Comparison of ENCODE assay signal across 30 mouse cellular contexts in genomic region chr17:7337381-7337780, GRCm38 (mm10). TPM values are rescaled to one million over a fixed set of nuclear protein-coding genes. Genes with fewer than 3 reads are reported as not detected.
DNase-seq lines count a peak whose midpoint lies in the region; ATAC-seq and TF ChIP-seq lines count a peak whose summit lies in the region.
"Not testable (repeated sequence)": the region's sequence is repeated elsewhere in the genome, so short reads cannot be mapped to it uniquely, and the experiment has no call there.
"Had no signal": no experiment of that assay in that cellular context is flagged by ENCODE, and none has a peak within 500 bp of the region (broad histone marks: within the 10 kb centered on the region; RNA-seq: fewer than 3 reads in every experiment).

No protein-coding gene starts in this region.

- not testable (repeated sequence) for H3K27me3 ChIP-seq in embryonic facial prominence, embryonic 12.5 days; heart, embryonic 10.5 days (ENCODE audit: insufficient read depth, poor library complexity, severe bottlenecking); hindbrain, embryonic 12.5 days; kidney, embryonic 16.5 days (ENCODE audit: insufficient read depth, low read length); lung, embryonic 16.5 days (ENCODE audit: control insufficient read depth, insufficient read depth, low read depth, low read length); midbrain, postnatal 0 days (ENCODE audit: insufficient read depth, low read length)

- not testable (repeated sequence) for H3K9me3 ChIP-seq in embryonic facial prominence, embryonic 12.5 days; heart, embryonic 10.5 days; hindbrain, embryonic 12.5 days (replicated peaks); kidney, embryonic 16.5 days (ENCODE audit: low read length); lung, embryonic 16.5 days (ENCODE audit: control insufficient read depth, low read length); midbrain, postnatal 0 days (ENCODE audit: low read length)

- H3K4me3 ChIP-seq in embryonic facial prominence, embryonic 12.5 days; heart, embryonic 10.5 days; hindbrain, embryonic 12.5 days; kidney, embryonic 16.5 days (ENCODE audit: low read length); lung, embryonic 16.5 days (ENCODE audit: low read length); midbrain, postnatal 0 days (ENCODE audit: low read depth, low read length): not testable (repeated sequence)

- not testable (repeated sequence) for TF ChIP-seq CTCF in midbrain, postnatal 0 days (IDR thresholded peaks at IDR 0.05)

- ATAC-seq in embryonic facial prominence, embryonic 12.5 days (ENCODE audit: insufficient number of reproducible peaks, insufficient read depth, low FRiP score, low TSS enrichment), result 0 out of 2 replicates have a peak, but pooled peaks have one; percentile 22
- 0 out of 2 replicates have a peak, but pooled peaks have one; percentile 22 for ATAC-seq in hindbrain, embryonic 12.5 days (ENCODE audit: low FRiP score)
- ATAC-seq in kidney, embryonic 16.5 days (ENCODE audit: low FRiP score, low TSS enrichment), result peak; percentile 63
- peak; percentile 45; the same call in 1 of the 2 replicates for ATAC-seq in lung, embryonic 16.5 days (ENCODE audit: low read depth)
- peak; percentile 66; the same call in 1 of the 2 replicates for ATAC-seq in midbrain, postnatal 0 days (ENCODE audit: low FRiP score)

- peak; percentile 33 for DNase-seq in heart, embryonic 10.5 days (ENCODE audit: low spot score)
- not testable (repeated sequence) for DNase-seq in midbrain, postnatal 0 days (ENCODE audit: low spot score)

- not testable (repeated sequence) for H3K9ac ChIP-seq in embryonic facial prominence, embryonic 12.5 days; hindbrain, embryonic 12.5 days; kidney, embryonic 16.5 days (replicated peaks; ENCODE audit: low read length); lung, embryonic 16.5 days (ENCODE audit: low read length); midbrain, postnatal 0 days (replicated peaks; ENCODE audit: low read length, poor library complexity, severe bottlenecking)

- not testable (repeated sequence) for H3K4me1 ChIP-seq in embryonic facial prominence, embryonic 12.5 days; heart, embryonic 10.5 days; hindbrain, embryonic 12.5 days; kidney, embryonic 16.5 days (ENCODE audit: insufficient read depth, low read length); lung, embryonic 16.5 days (replicated peaks; ENCODE audit: control insufficient read depth, insufficient read depth, low read length); midbrain, postnatal 0 days (ENCODE audit: insufficient read depth, low read length)

- H3K36me3 ChIP-seq in embryonic facial prominence, embryonic 12.5 days; heart, embryonic 10.5 days; hindbrain, embryonic 12.5 days; kidney, embryonic 16.5 days (ENCODE audit: insufficient read depth, low read length); lung, embryonic 16.5 days (ENCODE audit: control insufficient read depth, insufficient read depth, low read length); midbrain, postnatal 0 days (ENCODE audit: insufficient read depth, low read length): not testable (repeated sequence)

- H3K4me2 ChIP-seq in embryonic facial prominence, embryonic 12.5 days (replicated peaks); hindbrain, embryonic 12.5 days (replicated peaks); kidney, embryonic 16.5 days (replicated peaks; ENCODE audit: low read depth, low read length); lung, embryonic 16.5 days (ENCODE audit: low read depth, low read length); midbrain, postnatal 0 days (ENCODE audit: low read depth, low read length, poor library complexity, severe bottlenecking): not testable (repeated sequence)

- not testable (repeated sequence) for H3K27ac ChIP-seq in embryonic facial prominence, embryonic 12.5 days; heart, embryonic 10.5 days; hindbrain, embryonic 12.5 days; kidney, embryonic 16.5 days (ENCODE audit: low read length); lung, embryonic 16.5 days (ENCODE audit: low read length); midbrain, postnatal 0 days (ENCODE audit: low read depth, low read length)

- WGBS in embryonic facial prominence, embryonic 12.5 days, result 67% methylated on average over 9 of the region's 9 CpGs
- 63% methylated on average over 8 of the region's 9 CpGs for WGBS in heart, embryonic 10.5 days
- 88% methylated on average over 7 of the region's 9 CpGs for WGBS in hindbrain, embryonic 12.5 days
- WGBS in kidney, embryonic 16.5 days, result 71% methylated on average over 7 of the region's 9 CpGs
- 43% methylated on average over 7 of the region's 9 CpGs for WGBS in lung, embryonic 16.5 days
- 70% methylated on average over 7 of the region's 9 CpGs for WGBS in midbrain, postnatal 0 days

RNA-seq across cellular contexts. Expression of gene Tcp10a, which starts 12.9 kb away (rescaled TPM):
- polyA plus RNA-seq in embryonic facial prominence, embryonic 12.5 days (2016; fragmentation: Nextera tagmentation; extraction: Ambion mirVana), result not detected in 2 replicates
- 0.06 and 0.12 TPM in 2 replicates for polyA plus RNA-seq in heart, embryonic 10.5 days (2016; fragmentation: Nextera tagmentation; extraction: Ambion mirVana)
- polyA plus RNA-seq in hindbrain, embryonic 12.5 days (2016; fragmentation: Nextera tagmentation; extraction: Ambion mirVana), result not detected in 2 replicates
- not detected in 2 replicates for polyA plus RNA-seq in kidney, embryonic 16.5 days (2015; fragmentation: Nextera tagmentation; extraction: Ambion mirVana)
- not detected in 2 replicates for polyA plus RNA-seq in lung, embryonic 16.5 days (2015; fragmentation: Nextera tagmentation; extraction: Ambion mirVana)
- total RNA-seq in midbrain, postnatal 0 days (2014; rRNA removed), result not detected in 2 replicates
- 0.11 TPM in 1 of 2 replicates, not detected in the other for polyA plus RNA-seq in midbrain, postnatal 0 days (2015; fragmentation: Nextera tagmentation; extraction: Ambion mirVana)
- total RNA-seq: gastrocnemius, adult 18-20 months; gastrocnemius, postnatal 10 days; gastrocnemius, postnatal 36 days; granulocyte monocyte progenitor cell, adult 5-6 weeks; heart, adult 2 months; heart, postnatal 14 days; heart, postnatal 4 days had no signal
- polyA plus RNA-seq: activated CD4-positive, CD25-positive, alpha-beta regulatory T cell, adult 4 months; brain, embryonic 14.5 days; C2C12; CD4-positive, CD25-positive, alpha-beta regulatory T cell, adult 4 months; embryonic facial prominence, embryonic 11.5 days; erythroblast, embryonic 14.5 days; forebrain, embryonic 12.5 days; forebrain, embryonic 15.5 days; heart, embryonic 16.5 days; hindbrain, embryonic 11.5 days; inflammation-experienced regulatory T-cells, adult 6 months; intestine, embryonic 16.5 days had no signal

RNA-seq across cellular contexts. Expression of gene Ttll2, which starts 15.1 kb away (rescaled TPM):
- not detected in 2 replicates for polyA plus RNA-seq in embryonic facial prominence, embryonic 12.5 days (2016; fragmentation: Nextera tagmentation; extraction: Ambion mirVana)
- not detected in 2 replicates for polyA plus RNA-seq in heart, embryonic 10.5 days (2016; fragmentation: Nextera tagmentation; extraction: Ambion mirVana)
- not detected in 2 replicates for polyA plus RNA-seq in hindbrain, embryonic 12.5 days (2016; fragmentation: Nextera tagmentation; extraction: Ambion mirVana)
- polyA plus RNA-seq in kidney, embryonic 16.5 days (2015; fragmentation: Nextera tagmentation; extraction: Ambion mirVana), result not detected in 2 replicates
- not detected in 2 replicates for polyA plus RNA-seq in lung, embryonic 16.5 days (2015; fragmentation: Nextera tagmentation; extraction: Ambion mirVana)
- total RNA-seq in midbrain, postnatal 0 days (2014; rRNA removed), result not detected in 2 replicates
- not detected in 2 replicates for polyA plus RNA-seq in midbrain, postnatal 0 days (2015; fragmentation: Nextera tagmentation; extraction: Ambion mirVana)
- total RNA-seq: ES-E14; gastrocnemius, adult 18-20 months; gastrocnemius, postnatal 10 days; gastrocnemius, postnatal 36 days; granulocyte monocyte progenitor cell, adult 5-6 weeks; heart, adult 2 months; heart, postnatal 14 days; heart, postnatal 4 days had no signal
- polyA plus RNA-seq: activated CD4-positive, CD25-positive, alpha-beta regulatory T cell, adult 4 months; brain, embryonic 14.5 days; C2C12; CD4-positive, CD25-positive, alpha-beta regulatory T cell, adult 4 months; embryonic facial prominence, embryonic 11.5 days; erythroblast, embryonic 14.5 days; forebrain, embryonic 12.5 days; forebrain, embryonic 15.5 days; heart, embryonic 11.5 days; heart, embryonic 16.5 days; hindbrain, embryonic 11.5 days; hindbrain, embryonic 16.5 days; inflammation-experienced regulatory T-cells, adult 6 months; intestine, embryonic 16.5 days had no signal

RNA-seq across cellular contexts. Expression of gene Gm49630, which starts 34.4 kb away (rescaled TPM):
- polyA plus RNA-seq in embryonic facial prominence, embryonic 12.5 days (2016; fragmentation: Nextera tagmentation; extraction: Ambion mirVana), result not detected in 2 replicates
- not detected in 2 replicates for polyA plus RNA-seq in heart, embryonic 10.5 days (2016; fragmentation: Nextera tagmentation; extraction: Ambion mirVana)
- not detected in 2 replicates for polyA plus RNA-seq in hindbrain, embryonic 12.5 days (2016; fragmentation: Nextera tagmentation; extraction: Ambion mirVana)
- polyA plus RNA-seq in kidney, embryonic 16.5 days (2015; fragmentation: Nextera tagmentation; extraction: Ambion mirVana), result not detected in 2 replicates
- not detected in 2 replicates for polyA plus RNA-seq in lung, embryonic 16.5 days (2015; fragmentation: Nextera tagmentation; extraction: Ambion mirVana)
- not detected in 2 replicates for total RNA-seq in midbrain, postnatal 0 days (2014; rRNA removed)
- polyA plus RNA-seq in midbrain, postnatal 0 days (2015; fragmentation: Nextera tagmentation; extraction: Ambion mirVana), result not detected in 2 replicates
- total RNA-seq: adrenal gland, adult 8-10 months; adrenal gland, postnatal 25 days; ES-E14; gastrocnemius, adult 18-20 months; gastrocnemius, postnatal 10 days; gastrocnemius, postnatal 36 days; granulocyte monocyte progenitor cell, adult 5-6 weeks; heart, adult 2 months; heart, postnatal 14 days; heart, postnatal 4 days had no signal
- polyA plus RNA-seq: activated CD4-positive, CD25-positive, alpha-beta regulatory T cell, adult 4 months; brain, embryonic 14.5 days; C2C12; CD4-positive, CD25-positive, alpha-beta regulatory T cell, adult 4 months; embryonic facial prominence, embryonic 11.5 days; erythroblast, embryonic 14.5 days; forebrain, embryonic 12.5 days; forebrain, embryonic 15.5 days; heart, adult 2 months; heart, embryonic 11.5 days; heart, embryonic 16.5 days; hindbrain, embryonic 11.5 days; hindbrain, embryonic 16.5 days; inflammation-experienced regulatory T-cells, adult 6 months; intestine, embryonic 16.5 days had no signal

RNA-seq across cellular contexts. Expression of gene Unc93a2, which starts 47.9 kb away (rescaled TPM):
- polyA plus RNA-seq in embryonic facial prominence, embryonic 12.5 days (2016; fragmentation: Nextera tagmentation; extraction: Ambion mirVana), result not detected in 2 replicates
- not detected in 2 replicates for polyA plus RNA-seq in heart, embryonic 10.5 days (2016; fragmentation: Nextera tagmentation; extraction: Ambion mirVana)
- polyA plus RNA-seq in hindbrain, embryonic 12.5 days (2016; fragmentation: Nextera tagmentation; extraction: Ambion mirVana), result not detected in 2 replicates
- polyA plus RNA-seq in kidney, embryonic 16.5 days (2015; fragmentation: Nextera tagmentation; extraction: Ambion mirVana), result not detected in 2 replicates
- not detected in 2 replicates for polyA plus RNA-seq in lung, embryonic 16.5 days (2015; fragmentation: Nextera tagmentation; extraction: Ambion mirVana)
- total RNA-seq in midbrain, postnatal 0 days (2014; rRNA removed), result 0.19 TPM in 1 of 2 replicates, not detected in the other
- 0.05 TPM in 1 of 2 replicates, not detected in the other for polyA plus RNA-seq in midbrain, postnatal 0 days (2015; fragmentation: Nextera tagmentation; extraction: Ambion mirVana)
- total RNA-seq: gastrocnemius, postnatal 10 days; granulocyte monocyte progenitor cell, adult 5-6 weeks; heart, postnatal 4 days had no signal
- polyA plus RNA-seq: activated CD4-positive, CD25-positive, alpha-beta regulatory T cell, adult 4 months; C2C12; CD4-positive, CD25-positive, alpha-beta regulatory T cell, adult 4 months; embryonic facial prominence, embryonic 11.5 days; erythroblast, embryonic 14.5 days; forebrain, embryonic 12.5 days; forebrain, embryonic 15.5 days; heart, embryonic 11.5 days; heart, embryonic 16.5 days; hindbrain, embryonic 11.5 days; hindbrain, embryonic 16.5 days had no signal
